ENCODE assay signal across 9 mouse cellular contexts in the genomic region with DNA sequence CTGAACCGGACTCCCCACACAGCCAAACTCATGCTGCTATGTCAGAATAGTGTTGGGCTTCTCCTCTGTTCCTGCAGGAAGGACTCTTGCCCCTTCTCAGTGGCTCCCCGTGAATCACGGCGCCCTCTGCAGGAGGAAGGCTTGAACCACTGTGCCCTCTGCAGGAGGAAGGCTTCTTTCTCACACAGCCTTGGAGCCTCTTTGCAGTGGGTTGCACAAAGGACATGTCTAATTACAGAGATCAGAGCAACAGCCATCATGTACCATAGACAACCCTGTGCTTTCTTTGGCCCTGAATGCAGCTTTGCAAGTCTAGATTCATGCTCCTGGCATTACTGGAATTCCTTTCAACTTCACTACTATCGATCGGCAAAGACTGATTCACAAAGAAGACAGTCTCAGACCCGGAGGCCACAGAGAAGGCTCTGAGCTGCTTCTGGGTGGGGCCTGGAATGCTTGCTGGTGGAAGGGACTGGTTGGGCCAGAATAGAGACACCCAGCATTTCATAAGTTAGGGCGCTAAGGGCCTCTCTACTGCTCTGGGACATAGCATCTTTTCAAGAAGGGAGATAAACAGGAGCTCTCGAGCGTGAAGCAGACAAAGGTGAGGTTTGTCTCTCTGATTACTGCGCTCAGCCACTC. TPM values are rescaled to one million over a fixed set of nuclear protein-coding genes. Genes with fewer than 3 reads are reported as not detected.
DNase-seq lines count a peak whose midpoint lies in the region; ATAC-seq and TF ChIP-seq lines count a peak whose summit lies in the region.
"Had no signal": no experiment of that assay in that cellular context is flagged by ENCODE, and none has a peak within 500 bp of the region (broad histone marks: within the 10 kb centered on the region; RNA-seq: fewer than 3 reads in every experiment).

No protein-coding gene starts in this region.

- H3K27ac ChIP-seq in layer of hippocampus, adult 2 months: no peak overlapping the region
- no peak overlapping the region for H3K27ac ChIP-seq in ES-E14 (ENCODE audit: insufficient read depth, low read depth, low read length, poor library complexity, severe bottlenecking)
- H3K27ac ChIP-seq in hindbrain, embryonic 11.5 days (ENCODE audit: low read depth, low read length): peak overlapping the region; percentile 11; the same call in 1 of the 2 replicates
- H3K27ac ChIP-seq in lung, postnatal 0 days (ENCODE audit: low read length): no peak overlapping the region
- peak overlapping the region; percentile 50 for H3K27ac ChIP-seq in stomach, embryonic 15.5 days

- no peaks in the 10 kb centered on the region for H3K9me3 ChIP-seq in ES-E14 (ENCODE audit: control insufficient read depth, insufficient read depth, low read depth, low read length)
- no peaks in the 10 kb centered on the region for H3K9me3 ChIP-seq in hindbrain, embryonic 11.5 days (ENCODE audit: control insufficient read depth, low read length)
- no peaks in the 10 kb centered on the region for H3K9me3 ChIP-seq in lung, postnatal 0 days (ENCODE audit: low read length)
- H3K9me3 ChIP-seq in stomach, embryonic 15.5 days: no peaks in the 10 kb centered on the region

- ATAC-seq in hindbrain, embryonic 11.5 days (ENCODE audit: low FRiP score): no peak
- peak; percentile 29; the same call in 1 of the 2 replicates for ATAC-seq in lung, postnatal 0 days
- peak; percentile 40; the same call in 1 of the 2 replicates for ATAC-seq in stomach, embryonic 15.5 days (ENCODE audit: insufficient read depth, low FRiP score, low read depth)

- no peak overlapping the region for H3K4me3 ChIP-seq in layer of hippocampus, adult 2 months
- peak overlapping the region; percentile 13 to 29; a peak in 1 of 4 replicates for H3K4me3 ChIP-seq in ES-E14 (ENCODE audit: insufficient read depth in 1 of 2, low read depth in 1 of 2, low read length in 2 of 2, poor library complexity in 1 of 2, severe bottlenecking in 1 of 2)
- no peak overlapping the region for H3K4me3 ChIP-seq in hindbrain, embryonic 11.5 days (ENCODE audit: low read depth, low read length)
- no peak overlapping the region for H3K4me3 ChIP-seq in lung, postnatal 0 days (ENCODE audit: low read depth, low read length)
- no peak overlapping the region for H3K4me3 ChIP-seq in stomach, embryonic 15.5 days (replicated peaks)

- in situ Hi-C loops in ES-E14 (cut with MboI; ENCODE audit: low sequenced_read_pairs in 2 of 2, unreplicated experiment in 2 of 2): loop anchor here (5.0 to 25.0 kb wide), 4 partner anchors 162 to 383 kb away; a partner anchor contains a TSS

- TF ChIP-seq CTCF in layer of hippocampus, adult 2 months (conservative IDR thresholded peaks at IDR 0.05): peak; percentile 80
- peak; percentile 78 for TF ChIP-seq CTCF in brain, embryonic 14.5 days (IDR thresholded peaks at IDR 0.05; ENCODE audit: borderline replicate concordance, extremely low read depth, insufficient read depth, insufficient read length)
- TF ChIP-seq CTCF in lung, postnatal 0 days (IDR thresholded peaks at IDR 0.05): peak; percentile 86

- no peak overlapping the region for H3K4me2 ChIP-seq in hindbrain, embryonic 11.5 days (replicated peaks; ENCODE audit: low read depth, low read length)
- no peak overlapping the region for H3K4me2 ChIP-seq in lung, postnatal 0 days (replicated peaks; ENCODE audit: low read depth, low read length)
- H3K4me2 ChIP-seq in stomach, embryonic 15.5 days: no peak overlapping the region

- TF ChIP-seq POLR2A in brain, embryonic 14.5 days (IDR thresholded peaks at IDR 0.05; ENCODE audit: borderline replicate concordance, extremely low read depth, insufficient read depth, insufficient read length, poor library complexity, severe bottlenecking): no peak

- no peaks in the 10 kb centered on the region for H3K27me3 ChIP-seq in hindbrain, embryonic 11.5 days (ENCODE audit: control insufficient read depth, insufficient read depth, low read length)
- H3K27me3 ChIP-seq in lung, postnatal 0 days (replicated peaks; ENCODE audit: insufficient read depth, low read length): no peaks in the 10 kb centered on the region
- no peaks in the 10 kb centered on the region for H3K27me3 ChIP-seq in stomach, embryonic 15.5 days (replicated peaks)

- WGBS in hindbrain, embryonic 11.5 days: 35% methylated on average over 11 of the region's 11 CpGs
- 39% methylated on average over 11 of the region's 11 CpGs for WGBS in lung, postnatal 0 days
- WGBS in stomach, embryonic 15.5 days: 42% methylated on average over 11 of the region's 11 CpGs

- no peaks in the 10 kb centered on the region for H3K36me3 ChIP-seq in ES-E14 (ENCODE audit: control insufficient read depth, insufficient read depth, low read length, poor library complexity, severe bottlenecking)
- H3K36me3 ChIP-seq in hindbrain, embryonic 11.5 days (ENCODE audit: control insufficient read depth, insufficient read depth, low read length): no peaks in the 10 kb centered on the region
- H3K36me3 ChIP-seq in lung, postnatal 0 days (ENCODE audit: insufficient read depth, low read length): no peaks in the 10 kb centered on the region
- H3K36me3 ChIP-seq in stomach, embryonic 15.5 days: no peaks in the 10 kb centered on the region

- TF ChIP-seq EP300 in lung, postnatal 0 days (IDR thresholded peaks at IDR 0.05): no peak

- peaks cover 6 to 23% of the 10 kb centered on the region in 2 experiments for H3K4me1 ChIP-seq in ES-E14 (ENCODE audit: control insufficient read depth in 2 of 2, insufficient read depth in 2 of 2, low read length in 2 of 2, poor library complexity in 1 of 2)
- H3K4me1 ChIP-seq in hindbrain, embryonic 11.5 days (replicated peaks; ENCODE audit: control insufficient read depth, insufficient read depth, low read length): 0 out of 2 replicates have a peak, but pooled peaks cover 3% of the 10 kb centered on the region
- H3K4me1 ChIP-seq in lung, postnatal 0 days (ENCODE audit: insufficient read depth, low read depth, low read length): no peaks in the 10 kb centered on the region
- peaks cover 12% of the 10 kb centered on the region; the same call in 1 of the 2 replicates for H3K4me1 ChIP-seq in stomach, embryonic 15.5 days

- DNase-seq in layer of hippocampus, adult 2 months (ENCODE audit: low spot score in 2 of 2): peak in 1 of 2 experiments; percentile 45
- DNase-seq in layer of hippocampus, adult 9-10 months (ENCODE audit: low spot score): no peak
- DNase-seq in ES-E14 (ENCODE audit: low read depth, low spot score): peak; percentile 87
- peak; percentile 80 for DNase-seq in brain, embryonic 14.5 days (ENCODE audit: low read depth)
- DNase-seq in hindbrain, embryonic 11.5 days (ENCODE audit: low spot score): peak; percentile 83
- peak; percentile 65 for DNase-seq in lung, postnatal 0 days (ENCODE audit: low spot score)
- DNase-seq in urinary bladder, postnatal 10 days (ENCODE audit: low spot score): no peak

- H3K9ac ChIP-seq in ES-E14 (ENCODE audit: insufficient read depth, low read depth, low read length, poor library complexity, severe bottlenecking): no peak overlapping the region; the same call in 1 of the 2 replicates
- H3K9ac ChIP-seq in hindbrain, embryonic 11.5 days (ENCODE audit: low read depth, low read length): peak overlapping the region; percentile 16; the same call in 1 of the 2 replicates
- H3K9ac ChIP-seq in lung, postnatal 0 days (replicated peaks; ENCODE audit: low read depth): no peak overlapping the region
- no peak overlapping the region for H3K9ac ChIP-seq in stomach, embryonic 15.5 days

TF ChIP-seq in ES-E14, 5 proteins besides CTCF, POLR2A, EP300 and RAD21:
- TF ChIP-seq ZC3H11A (IDR thresholded peaks at IDR 0.05; ENCODE audit: borderline replicate concordance, low read depth, low read length) (no peak), ZNF384 (IDR thresholded peaks at IDR 0.05; ENCODE audit: low read depth, low read length) (no peak), MAFK (IDR thresholded peaks at IDR 0.05; ENCODE audit: insufficient read depth, low read depth, low read length) (no peak)

RNA-seq across cellular contexts. Expression of a gene that starts 29.0 kb away (rescaled TPM):
- not detected for total RNA-seq in layer of hippocampus, adult 2 months (2021)
- not detected in 2 replicates for total RNA-seq in ES-E14 (2012; rRNA removed)
- 0.11 and 0.15 TPM in 2 replicates for polyA plus RNA-seq in brain, embryonic 14.5 days (2012; rRNA removed)
- not detected in 2 replicates for polyA plus RNA-seq in hindbrain, embryonic 11.5 days (2014; fragmentation: Nextera tagmentation; extraction: Ambion mirVana)
- not detected in 2 replicates for polyA plus RNA-seq in lung, postnatal 0 days (2015; fragmentation: Nextera tagmentation; extraction: Ambion mirVana)
- polyA plus RNA-seq in stomach, embryonic 15.5 days (2015; fragmentation: Nextera tagmentation; extraction: Ambion mirVana): not detected in 2 replicates
- total RNA-seq: neutrophil, adult 5-6 weeks had no signal

Comparison
In these comparisons a context has a peak if more than half of its experiments do, and no peak if none do; other contexts are left out.
1. DNase-seq: peak in ES-E14 (single experiment), brain, embryonic 14.5 days (single experiment), hindbrain, embryonic 11.5 days (single experiment) and lung, postnatal 0 days (single experiment); none in layer of hippocampus, adult 9-10 months (single experiment) and urinary bladder, postnatal 10 days (single experiment).
2. H3K27ac ChIP-seq: peak in hindbrain, embryonic 11.5 days (single experiment) and stomach, embryonic 15.5 days (single experiment); none in layer of hippocampus, adult 2 months (single experiment), ES-E14 (single experiment) and lung, postnatal 0 days (single experiment).
3. H3K4me3 ChIP-seq: peak in ES-E14 (2 of 2); none in layer of hippocampus, adult 2 months (single experiment), hindbrain, embryonic 11.5 days (single experiment), lung, postnatal 0 days (single experiment) and stomach, embryonic 15.5 days (single experiment).
4. Peak in every context shown above with its lines, with median percentiles within 50 percentile points of each other: CTCF ChIP-seq.